Mouse (Mus musculus) bone marrow macrophage, adult 2 months (primary cell): ENCODE measurements at regions not wholly inside any gene's neighbourhood (a gene's known extent, or its start where the extent isn't known, plus 50 kb on each side); places are given as distances from the start of the nearest gene placed in this dataset.

Experiments used
- CTCF ChIP-seq: IDR thresholded peaks from 2 replicates; pipeline ENCODE4 v1.5.1; 2012; ENCODE audit warnings: low read depth, mild to moderate bottlenecking, low read length, moderate library complexity
- POLR2A ChIP-seq: IDR thresholded peaks from 2 replicates; pipeline ENCODE4 v1.6.1; 2012; ENCODE audit warnings: mild to moderate bottlenecking, low read depth, low read length, borderline replicate concordance

GRCm38 (mm10) chr2:61247336-61247735, 284.3 kb upstream of the Rbms1 start:
- no peak for TF ChIP-seq CTCF
- TF ChIP-seq POLR2A = no peak
